Mouse (Mus musculus) C2C12 (cell line): ENCODE measurements around the gene Pard3b. TPM values are rescaled to one million over a fixed set of nuclear protein-coding genes. Genes with fewer than 3 reads are reported as not detected.

Experiments used
- H3K27me3 ChIP-seq: one replicate; pipeline ENCODE4 v1.6.1; 2011; ENCODE audit not compliant: control insufficient read depth, insufficient read depth, insufficient read length
- H3K36me3 ChIP-seq: one replicate; pipeline ENCODE4 v1.6.1; 2011; ENCODE audit not compliant: control insufficient read depth, insufficient read depth
- H3K4me3 ChIP-seq: one replicate; pipeline ENCODE4 v1.5.1; 2011; ENCODE audit warnings: mild to moderate bottlenecking, control low read depth; ENCODE audit not compliant: poor library complexity, insufficient read depth, severe bottlenecking
- H3K79me2 ChIP-seq: one replicate; pipeline ENCODE4 v1.6.1; 2011; ENCODE audit not compliant: control insufficient read depth, insufficient read depth
- H3K79me3 ChIP-seq: one replicate; pipeline ENCODE4 v1.6.1; 2011; ENCODE audit warnings: low read depth, control low read depth
- H3ac ChIP-seq: one replicate; pipeline ENCODE3; 2011; ENCODE audit warnings: low read depth; ENCODE audit not compliant: control insufficient read depth, insufficient read length
- CEBPB ChIP-seq: IDR thresholded peaks from one replicate; pipeline ENCODE4 v1.6.1; 2011; ENCODE audit warnings: low read depth, mild to moderate bottlenecking, control low read depth, moderate library complexity
- CTCF ChIP-seq: IDR thresholded peaks from one replicate; pipeline ENCODE4 v1.5.1; 2011; ENCODE audit not compliant: control insufficient read depth, insufficient read depth, insufficient read length
- FOSL1 ChIP-seq: IDR thresholded peaks from one replicate; pipeline ENCODE4 v1.8.0; 2011; ENCODE audit warnings: mild to moderate bottlenecking, low read length; ENCODE audit not compliant: poor library complexity, insufficient read depth, severe bottlenecking
- MAX ChIP-seq: IDR thresholded peaks from one replicate; pipeline ENCODE4 v1.6.1; 2011; ENCODE audit warnings: mild to moderate bottlenecking, control low read depth
- MYOD1 ChIP-seq: IDR thresholded peaks from one replicate; pipeline ENCODE4 v1.6.1; 2011; ENCODE audit warnings: low read depth; ENCODE audit not compliant: control insufficient read depth, insufficient read length
- MYOG ChIP-seq: IDR thresholded peaks from one replicate; pipeline ENCODE4 v1.6.1; 2011; ENCODE audit not compliant: control insufficient read depth, insufficient read length; ENCODE audit errors: extremely low read depth
- USF1 ChIP-seq: IDR thresholded peaks from one replicate; pipeline ENCODE4 v1.6.1; 2011; ENCODE audit warnings: low read depth, mild to moderate bottlenecking, control low read depth, moderate library complexity
- polyA plus RNA-seq: library from polyadenylated mRNA; unstranded; fragments of >200 nt; fragmentation: generic; extraction: Trizol; gene quantifications from one replicate; pipeline ENCODE4 v1.2.1, GENCODE M21; 2012; ENCODE audit warnings: missing spikeins

The Pard3b gene
- polyA plus RNA-seq, 1 experiment: 0.20 TPM

- H3K4me3 ChIP-seq: no peak overlapping the region
- H3K36me3 ChIP-seq: no peaks in the 10 kb centered on the region
- no peak overlapping the region for H3ac ChIP-seq
- TF ChIP-seq MYOG (no peak), CEBPB (no peak), MYOD1 (no peak), CTCF (no peak), MAX (no peak), FOSL1 (no peak), USF1 (no peak)
- H3K79me3 ChIP-seq: no peaks in the 10 kb centered on the region
- no peaks in the 10 kb centered on the region for H3K27me3 ChIP-seq
- H3K79me2 ChIP-seq: no peaks in the 10 kb centered on the region
Measured at GRCm38 (mm10) chr1:61867286-61868082, 228.9 kb downstream of the Pard3b start.

DNA sequence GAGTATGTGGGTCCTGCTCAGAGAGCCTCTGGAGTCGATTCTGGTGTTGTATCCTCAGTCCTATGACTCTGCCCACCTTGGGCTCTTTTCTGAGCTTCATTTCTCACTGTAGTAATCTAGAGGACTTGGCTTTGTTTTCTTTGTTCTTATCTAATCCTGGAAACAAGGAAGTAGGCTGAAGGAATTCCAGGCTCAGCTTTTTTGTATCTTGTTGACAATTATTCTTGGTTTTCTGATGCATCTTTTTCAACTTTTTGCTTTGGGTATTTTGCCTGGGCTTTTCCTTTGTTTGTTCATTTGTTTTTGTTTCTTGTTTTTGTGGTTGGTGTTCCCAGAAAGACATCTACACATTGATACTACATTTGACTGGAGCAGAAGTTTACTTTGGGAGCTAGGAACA is 236.3 kb downstream of the Pard3b start:
- TF ChIP-seq CEBPB (no peak), FOSL1 (no peak), CTCF (no peak), USF1 (no peak), MAX (no peak), MYOD1 (no peak), MYOG (no peak)
- no peaks in the 10 kb centered on the region for H3K27me3 ChIP-seq

DNA sequence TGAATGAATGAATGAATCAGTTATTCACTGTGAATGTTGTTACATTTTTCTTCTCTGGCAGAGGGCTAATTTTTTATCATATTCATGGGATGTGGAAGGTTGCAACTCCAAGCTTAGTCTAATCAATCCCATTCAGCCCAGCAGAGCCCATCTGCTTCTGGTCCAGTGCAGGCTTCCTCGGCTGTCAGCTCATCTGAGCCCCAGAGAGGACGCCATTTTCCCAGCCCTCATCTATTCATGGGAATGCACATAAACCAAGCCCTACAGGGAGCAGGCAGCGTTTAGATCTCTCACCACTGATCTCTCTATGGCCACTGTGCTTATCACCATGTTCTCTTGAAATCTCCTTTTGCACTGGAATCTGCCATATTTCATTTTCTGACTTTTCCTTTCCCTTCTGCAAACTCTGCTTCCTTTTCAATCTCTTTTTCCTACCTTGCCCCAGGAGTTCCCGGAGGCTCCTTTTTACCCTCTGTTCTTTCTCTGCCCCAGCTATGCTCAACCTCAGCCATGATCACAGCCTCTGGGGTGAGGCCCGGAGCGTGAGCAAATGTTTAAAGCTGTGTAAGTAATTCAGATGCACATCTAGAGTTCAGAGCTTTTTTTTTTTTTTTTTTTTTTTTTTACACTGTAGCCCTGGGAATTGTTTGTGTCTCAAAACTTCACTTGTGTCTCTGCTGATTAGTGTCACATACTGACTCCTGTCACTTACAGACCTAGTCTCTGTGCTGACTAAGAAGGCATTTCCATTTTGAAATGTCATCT is 241.3 kb downstream of the Pard3b start:
- no peaks in the 10 kb centered on the region for H3K27me3 ChIP-seq
- TF ChIP-seq CTCF (no peak), MAX (no peak), USF1 (no peak), FOSL1 (no peak), MYOG (no peak), MYOD1 (no peak), CEBPB (no peak)
- no peaks in the 10 kb centered on the region for H3K36me3 ChIP-seq

More for the DNA sequence above, 236.3 kb downstream of the Pard3b start:
- no peaks in the 10 kb centered on the region for H3K79me2 ChIP-seq
- no peak overlapping the region for H3ac ChIP-seq
- H3K36me3 ChIP-seq: no peaks in the 10 kb centered on the region
- no peaks in the 10 kb centered on the region for H3K79me3 ChIP-seq
- no peak overlapping the region for H3K4me3 ChIP-seq

GRCm38 (mm10) chr1:61896048-61896447 is 257.4 kb downstream of the Pard3b start:
- Histone ChIP-seq H3K79me3 (no peaks in the 10 kb centered on the region), H3K27me3 (no peaks in the 10 kb centered on the region), H3K4me3 (no peak overlapping the region), H3ac (no peak overlapping the region), H3K79me2 (no peaks in the 10 kb centered on the region), H3K36me3 (no peaks in the 10 kb centered on the region)
- no peak for TF ChIP-seq MYOD1
- TF ChIP-seq MAX: no peak
- TF ChIP-seq CEBPB: no peak
- TF ChIP-seq FOSL1: no peak
- no peak for TF ChIP-seq CTCF
- no peak for TF ChIP-seq USF1
- TF ChIP-seq MYOG: no peak

More for the DNA sequence above, 241.3 kb downstream of the Pard3b start:
- Histone ChIP-seq H3K79me2 (no peaks in the 10 kb centered on the region), H3ac (no peak overlapping the region), H3K79me3 (no peaks in the 10 kb centered on the region), H3K4me3 (no peak overlapping the region)

GRCm38 (mm10) chr1:61903271-61904007 is 264.8 kb downstream of the Pard3b start:
- TF ChIP-seq CEBPB (no peak), USF1 (no peak), CTCF (no peak), MYOG (no peak), MAX (no peak), FOSL1 (no peak), MYOD1 (no peak)

More at GRCm38 (mm10) chr1:61903271-61904007, 264.8 kb downstream of the Pard3b start:
- Histone ChIP-seq H3K79me2 (no peaks in the 10 kb centered on the region), H3K79me3 (no peaks in the 10 kb centered on the region), H3K4me3 (no peak overlapping the region), H3ac (no peak overlapping the region), H3K36me3 (no peaks in the 10 kb centered on the region), H3K27me3 (no peaks in the 10 kb centered on the region)
